Mouse (Mus musculus): ENCODE measurements around the gene Cd68.

DNA sequence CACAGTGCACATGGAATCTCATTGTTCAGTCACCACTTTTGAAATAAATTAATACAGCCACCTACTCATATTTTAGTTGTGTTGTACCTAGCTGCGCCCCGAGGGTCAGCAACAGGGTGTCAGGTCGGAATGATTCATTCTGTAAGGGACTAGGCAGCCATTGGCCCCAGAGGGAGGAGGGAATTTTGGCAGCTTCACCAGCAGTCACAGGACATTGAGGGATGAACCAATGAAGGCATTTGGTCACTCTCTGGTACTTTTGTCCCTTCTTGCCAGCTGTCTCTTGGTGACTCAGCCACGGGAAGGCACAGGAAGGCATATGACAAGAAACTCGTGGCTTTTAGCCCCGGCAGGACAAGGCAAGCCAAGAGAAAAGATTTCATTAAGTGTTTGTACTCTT lies 2.2 kb downstream of the Cd68 start:
- no peak for TF ChIP-seq CTCF (IDR thresholded peaks at IDR 0.05; ENCODE audit: low read depth, low read length)
- TF ChIP-seq GATA1 (IDR thresholded peaks at IDR 0.05; ENCODE audit: borderline replicate concordance, low read length) = no peak
- no peak for TF ChIP-seq TAL1 (conservative IDR thresholded peaks at IDR 0.05; ENCODE audit: low read depth, low read length)

All from G1E (cell line).